Mouse (Mus musculus) Patski (cell line): ENCODE results near the gene Ahcyl2. TPM values are rescaled to one million over a fixed set of nuclear protein-coding genes. Genes with fewer than 3 reads are reported as not detected.

ENCODE experiments used
- ATAC-seq: fragments of 100-300 bp; one replicate; pipeline ENCODE4 v1.8.0; 2021
- CTCF ChIA-PET: fragments of 350-600 bp; sonication (Branson Sonifier 250); formaldehyde crosslinking; loops from one replicate; lab custom pipeline; 2022; ENCODE audit warnings: inconsistent platforms; lab: Charles Lee
- POLR2A ChIA-PET: fragments of 350-600 bp; sonication (Branson Sonifier 250); formaldehyde crosslinking; loops from one replicate; lab custom pipeline; 2022; ENCODE audit warnings: antibody characterized with exemption, inconsistent platforms; lab: Charles Lee
- DNase-seq: peaks from one replicate; pipeline ENCODE4 v3.0.0-alpha.2; 2011; ENCODE audit warnings: low read depth, low spot score
- H3K27me3 ChIP-seq: fragments of 371-371 bp; one replicate; pipeline ENCODE4 v1.5.1; 2021
- CTCF ChIP-seq: fragments of 100-300 bp; IDR thresholded peaks from one replicate; pipeline ENCODE4 v1.5.1; 2021
- in situ Hi-C: fragments of 300-500 bp; cut with MboI; formaldehyde crosslinking; loops from 3 replicates; pipeline ENCODE4 v1.11.1; 2018; ENCODE audit warnings: low pct_unique_long_range_greater_than_20kb, mixed read lengths
- polyA plus RNA-seq: library from polyadenylated mRNA; unstranded; gene quantifications from one replicate; pipeline ENCODE4 v1.2.3, GENCODE M21; 2021

Ahcyl2 gene
- polyA plus RNA-seq, 1 experiment from 2014 or later = 30.8 TPM

DNA sequence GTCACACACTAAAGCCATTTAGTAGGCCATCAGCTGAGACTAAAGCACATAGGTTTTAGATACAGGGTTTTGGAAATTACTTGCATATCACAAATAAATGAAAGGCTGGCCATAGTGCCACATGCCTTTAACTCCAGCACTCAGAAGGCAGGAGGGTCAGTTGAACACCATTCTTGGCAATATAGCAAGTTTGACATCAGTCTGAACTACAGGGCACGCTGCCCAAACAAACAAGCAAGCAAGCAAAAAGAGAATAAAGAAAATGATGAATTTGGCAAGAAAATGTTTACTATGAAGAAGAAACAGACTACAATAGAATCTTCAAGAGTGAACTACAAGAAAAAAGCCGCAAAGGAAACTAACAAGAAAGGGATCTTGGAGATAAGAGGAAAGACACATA is 73.7 kb downstream of the Ahcyl2 start:
- POLR2A ChIA-PET = no interaction called here
- no peaks in the 10 kb centered on the region for H3K27me3 ChIP-seq
- DNase-seq (no peak), ATAC-seq (no peak)
- no peak for TF ChIP-seq CTCF
- in situ Hi-C loops = loop anchor here (25.0 kb wide), 1 partner anchor 521 kb away; no protein-coding TSS in a partner anchor
- CTCF ChIA-PET = no interaction called here

DNA sequence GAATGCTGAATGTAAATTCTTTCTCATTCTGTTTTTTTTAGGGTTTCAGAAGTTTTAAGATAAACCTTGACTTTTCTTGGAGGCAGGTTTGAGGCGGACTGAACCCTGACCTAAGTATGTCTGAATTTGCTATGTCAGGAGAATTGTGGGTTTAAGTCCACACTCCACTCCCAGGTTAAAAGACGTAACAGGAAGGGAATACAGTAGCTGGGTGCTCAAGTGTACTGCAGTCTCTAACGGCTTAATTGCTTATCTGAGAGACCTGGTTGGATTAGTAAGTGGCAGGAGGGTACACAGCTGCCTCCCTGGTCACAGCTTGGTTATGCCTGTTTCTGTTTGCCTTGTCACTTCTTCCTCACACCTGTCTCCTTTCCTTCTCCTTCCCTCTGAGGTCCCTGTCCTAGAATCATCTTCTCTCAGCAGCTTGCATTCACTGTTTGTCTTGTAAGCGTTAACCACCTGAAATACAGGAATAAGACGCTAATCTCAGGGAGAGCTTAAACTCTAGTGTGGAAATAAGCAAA is 79.9 kb downstream of the Ahcyl2 start:
- no peak for ATAC-seq
- in situ Hi-C loops = loop anchor here (25.0 kb wide), 1 partner anchor 515 kb away; no protein-coding TSS in a partner anchor
- ChIA-PET CTCF (interaction anchor here (0.8 to 2.2 kb wide), 5 partner anchors 8 to 96 kb away, joined by 3 to 10 read pairs (median 5); no protein-coding TSS in a partner anchor), POLR2A (no interaction called here)
- no peak for TF ChIP-seq CTCF
- no peak for DNase-seq
- no peaks in the 10 kb centered on the region for H3K27me3 ChIP-seq

DNA sequence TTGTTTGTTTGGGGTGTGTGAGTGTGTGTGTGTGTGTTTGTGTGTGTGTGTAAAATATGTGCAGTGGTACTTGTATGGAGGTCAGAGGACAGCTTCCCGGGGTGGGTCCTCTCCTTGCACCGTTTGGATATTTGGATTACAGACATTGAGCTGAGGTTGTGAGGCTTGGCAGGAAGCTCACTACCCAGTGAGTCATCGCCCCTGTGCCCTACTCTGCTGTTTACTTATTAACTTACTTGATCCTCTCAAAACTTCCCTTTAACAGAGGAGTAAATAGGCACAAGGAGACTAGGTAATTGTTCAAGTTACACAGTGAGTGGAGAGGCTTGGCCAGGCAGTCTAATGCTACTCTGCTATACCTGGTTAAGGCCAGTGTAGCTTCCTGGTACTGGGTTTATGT is 81.0 kb downstream of the Ahcyl2 start:
- ATAC-seq = peak; percentile 78
- no peak for TF ChIP-seq CTCF
- no peaks in the 10 kb centered on the region for H3K27me3 ChIP-seq
- in situ Hi-C loops = loop anchor here (25.0 kb wide), 1 partner anchor 513 kb away; no protein-coding TSS in a partner anchor
- DNase-seq = peak; percentile 64
- ChIA-PET POLR2A (no interaction called here), CTCF (interaction anchor here (1.0 to 2.2 kb wide), 6 partner anchors 10 to 98 kb away, joined by 3 to 10 read pairs (median 5); no protein-coding TSS in a partner anchor)

DNA sequence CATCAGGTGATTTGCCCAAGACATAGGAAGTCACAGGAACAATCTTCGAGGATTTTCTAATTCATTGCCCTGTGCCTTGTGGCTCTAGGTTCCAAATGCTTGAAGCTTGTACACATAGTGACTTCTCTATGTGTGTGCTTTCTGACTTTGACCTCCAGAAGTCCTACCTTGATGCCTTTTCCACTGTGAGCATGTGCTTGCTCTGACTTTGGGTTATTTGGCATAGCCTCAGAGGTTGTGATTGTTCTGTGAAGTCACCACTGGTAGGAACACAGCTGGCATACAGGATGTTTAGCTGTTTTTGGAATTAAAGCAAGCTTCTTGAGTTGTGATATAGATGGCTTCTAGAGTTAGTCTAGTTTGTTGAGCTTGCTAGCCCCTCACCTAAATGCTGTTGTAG is 82.3 kb downstream of the Ahcyl2 start:
- ChIA-PET CTCF (interaction anchor here (1.3 to 2.0 kb wide), 3 partner anchors 10 to 96 kb away, joined by 4 to 5 read pairs (median 4); no protein-coding TSS in a partner anchor), POLR2A (interaction anchor here (0.7 kb wide), 1 partner anchor 97 kb away, joined by 3 read pairs; no protein-coding TSS in a partner anchor)
- DNase-seq (no peak), ATAC-seq (no peak)
- no peaks in the 10 kb centered on the region for H3K27me3 ChIP-seq
- TF ChIP-seq CTCF = no peak
- in situ Hi-C loops = loop anchor here (5.0 kb wide), 2 partner anchors 97 to 357 kb away; no protein-coding TSS in a partner anchor

DNA sequence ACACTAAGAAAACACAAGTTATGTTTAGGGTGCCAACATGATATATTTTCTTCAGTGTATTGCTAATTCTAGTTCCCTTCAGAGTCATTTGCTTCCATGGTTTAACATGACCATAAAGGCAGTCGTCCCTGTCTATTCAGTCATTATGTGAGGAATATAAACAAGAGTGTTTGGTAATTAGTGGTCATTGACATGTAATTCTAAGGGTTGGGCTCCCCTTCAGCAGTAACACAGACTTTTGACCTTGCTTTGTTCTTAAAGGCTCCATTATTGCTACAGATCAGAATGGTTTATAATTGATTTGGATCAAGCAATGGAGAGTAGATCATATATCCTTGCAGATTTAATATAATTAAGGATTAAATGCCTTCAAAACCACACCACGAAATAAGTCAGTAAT is 82.9 kb downstream of the Ahcyl2 start:
- no peaks in the 10 kb centered on the region for H3K27me3 ChIP-seq
- in situ Hi-C loops = loop anchor here (5.0 kb wide), 2 partner anchors 97 to 357 kb away; no protein-coding TSS in a partner anchor
- TF ChIP-seq CTCF = no peak
- ChIA-PET CTCF (interaction anchor here (1.3 to 1.5 kb wide), 2 partner anchors 9 to 89 kb away, joined by 4 read pairs; no protein-coding TSS in a partner anchor), POLR2A (interaction anchor here (0.7 kb wide), 1 partner anchor 96 kb away, joined by 3 read pairs; no protein-coding TSS in a partner anchor)
- DNase-seq (no peak), ATAC-seq (no peak)

DNA sequence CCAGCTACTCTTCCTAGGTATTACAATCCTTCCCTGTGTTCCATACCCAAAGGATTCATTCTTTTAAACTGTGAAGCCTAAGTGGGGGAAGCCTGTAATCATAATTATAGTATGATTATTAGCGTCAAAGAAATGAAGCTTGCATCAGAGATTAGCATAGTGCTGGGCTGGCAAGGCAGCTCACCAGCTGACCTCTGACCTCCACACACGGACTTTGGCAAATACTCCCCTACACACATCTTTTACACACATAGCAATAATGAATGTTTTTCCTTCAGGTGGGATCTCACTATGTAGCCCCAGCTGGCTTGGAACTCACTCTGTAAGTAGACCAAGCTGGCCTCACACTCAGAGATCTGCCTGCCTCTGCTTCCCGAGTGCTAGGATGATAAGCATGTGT is 84.1 kb downstream of the Ahcyl2 start:
- CTCF ChIA-PET = interaction anchor here (1.2 to 3.8 kb wide), 2 partner anchors 12 to 18 kb away, joined by 3 to 16 read pairs; no protein-coding TSS in a partner anchor
- ATAC-seq (no peak), DNase-seq (no peak)
- in situ Hi-C loops = loop anchor here (5.0 kb wide), 2 partner anchors 95 to 355 kb away; no protein-coding TSS in a partner anchor
- POLR2A ChIA-PET = no interaction called here
- no peaks in the 10 kb centered on the region for H3K27me3 ChIP-seq
- TF ChIP-seq CTCF = no peak

DNA sequence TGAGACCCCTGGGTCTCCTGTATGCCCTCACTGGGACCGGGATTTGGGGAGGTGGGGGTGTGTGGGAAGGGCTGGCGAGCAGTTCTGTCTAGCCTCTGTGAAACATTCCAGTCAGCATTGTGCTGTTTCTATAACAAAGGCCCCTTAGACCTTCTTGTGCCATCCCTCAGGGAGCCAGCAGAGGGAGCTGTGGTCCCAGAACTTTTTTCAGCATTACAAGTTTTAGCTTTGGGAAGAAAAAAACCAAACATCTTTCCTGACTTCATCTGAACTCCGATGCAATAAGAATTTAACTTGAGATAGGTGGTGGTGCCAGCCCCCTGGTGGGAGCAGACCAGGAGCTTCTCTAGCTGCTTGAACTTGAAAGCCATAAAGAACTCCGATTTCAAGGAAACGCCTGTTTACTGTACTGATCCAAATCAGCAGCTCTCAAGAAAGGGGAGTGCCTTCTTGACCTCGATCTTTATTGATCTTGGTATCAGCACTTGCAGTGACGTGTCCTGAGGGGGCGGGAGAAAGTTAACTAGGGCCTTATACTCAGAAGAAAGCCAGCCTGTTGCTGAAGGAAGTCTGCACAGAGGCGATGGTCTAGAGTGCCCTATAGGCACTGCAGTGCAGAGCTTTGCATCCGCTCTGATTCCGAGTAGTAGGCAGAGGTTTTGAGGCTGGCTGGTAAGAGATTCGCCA is 85.5 kb downstream of the Ahcyl2 start:
- CTCF ChIA-PET = interaction anchor here (0.7 to 3.8 kb wide), 19 partner anchors 10 to 506 kb away, joined by 3 to 16 read pairs (median 4); no protein-coding TSS in a partner anchor
- DNase-seq (no peak), ATAC-seq (no peak)
- in situ Hi-C loops = loop anchor here (5.0 kb wide), 2 partner anchors 94 to 354 kb away; no protein-coding TSS in a partner anchor
- peak; percentile 95 for TF ChIP-seq CTCF
- H3K27me3 ChIP-seq = no peaks in the 10 kb centered on the region
- POLR2A ChIA-PET = no interaction called here

DNA sequence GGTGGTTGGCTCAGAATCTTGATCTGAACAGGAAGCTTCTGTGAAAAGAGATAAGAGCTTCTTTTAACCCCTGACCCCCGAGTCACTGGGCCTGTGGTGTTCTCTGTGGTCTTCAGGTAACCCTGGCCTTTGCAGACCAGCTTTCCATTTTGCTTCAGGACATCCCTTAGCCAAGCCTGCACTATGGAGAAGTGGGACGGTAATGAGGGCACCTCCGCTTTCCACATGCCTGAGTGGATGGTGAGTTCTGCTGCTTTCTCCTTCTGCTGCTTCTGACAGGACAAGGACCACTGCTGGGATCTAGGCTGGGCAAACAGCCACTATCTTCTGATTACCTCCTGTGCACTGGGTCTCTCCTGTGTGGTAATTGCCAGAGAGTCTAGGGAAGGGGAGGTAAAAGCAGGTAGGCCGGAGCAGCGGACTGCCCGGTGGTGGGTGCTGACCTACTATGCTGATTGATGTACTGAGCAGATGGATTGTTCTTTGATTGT is 86.1 kb downstream of the Ahcyl2 start:
- in situ Hi-C loops = loop anchor here (5.0 kb wide), 2 partner anchors 93 to 353 kb away; no protein-coding TSS in a partner anchor
- ChIA-PET POLR2A (no interaction called here), CTCF (interaction anchor here (0.7 to 3.8 kb wide), 18 partner anchors 10 to 505 kb away, joined by 3 to 16 read pairs (median 4); no protein-coding TSS in a partner anchor)
- DNase-seq (no peak), ATAC-seq (no peak)
- no peaks in the 10 kb centered on the region for H3K27me3 ChIP-seq
- TF ChIP-seq CTCF = no peak

DNA sequence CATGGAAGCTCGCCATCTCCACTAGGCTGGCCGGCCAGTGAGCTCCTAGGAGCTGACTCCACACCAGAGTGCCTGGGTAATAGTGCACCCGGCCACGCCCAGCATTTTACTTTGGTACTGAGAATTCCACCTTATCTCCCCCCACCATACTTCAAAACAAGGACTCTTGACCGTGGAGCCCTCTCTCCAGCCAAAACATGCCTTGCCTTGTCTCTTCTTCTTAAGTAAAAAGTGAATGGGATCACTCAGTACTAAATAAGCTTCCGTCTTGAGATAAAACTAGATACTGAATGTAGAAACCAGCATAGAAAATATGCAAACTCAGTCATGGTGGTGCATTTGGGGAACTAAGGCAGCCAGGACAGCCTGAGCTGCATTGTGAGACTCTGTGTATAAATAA is 90.8 kb downstream of the Ahcyl2 start:
- DNase-seq = no peak
- ATAC-seq = no peak
- ChIA-PET POLR2A (interaction anchor here (0.6 kb wide), 1 partner anchor 68 kb away, joined by 3 read pairs; no protein-coding TSS in a partner anchor), CTCF (interaction anchor here (1.2 to 2.2 kb wide), 2 partner anchors 9 to 10 kb away, joined by 4 to 8 read pairs; no protein-coding TSS in a partner anchor)
- no peak for TF ChIP-seq CTCF
- in situ Hi-C loops = no loop called here
- no peaks in the 10 kb centered on the region for H3K27me3 ChIP-seq

DNA sequence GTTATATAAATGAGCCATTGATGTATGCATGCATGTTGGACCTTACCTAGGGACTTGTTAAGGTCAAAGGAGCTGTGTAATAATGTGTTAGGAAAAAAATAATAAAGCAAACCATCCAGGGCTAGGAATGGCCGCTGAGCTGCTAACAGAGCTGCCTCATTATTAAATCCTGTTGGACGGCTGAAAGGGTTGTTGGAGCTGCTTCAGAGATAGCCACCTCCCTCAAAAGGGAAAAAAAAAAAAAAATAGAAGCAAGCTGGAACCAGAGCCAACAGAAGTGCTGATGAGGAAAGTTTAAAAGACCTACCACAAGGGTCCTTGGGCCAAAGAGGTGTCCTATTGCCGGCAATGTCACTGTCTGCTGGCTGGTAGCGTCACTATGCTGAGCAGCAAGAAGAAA is 91.5 kb downstream of the Ahcyl2 start:
- ChIA-PET POLR2A (interaction anchor here (0.6 kb wide), 1 partner anchor 68 kb away, joined by 3 read pairs; no protein-coding TSS in a partner anchor), CTCF (interaction anchor here (0.9 to 2.2 kb wide), 8 partner anchors 8 to 148 kb away, joined by 3 to 8 read pairs (median 4); no protein-coding TSS in a partner anchor)
- in situ Hi-C loops = no loop called here
- DNase-seq (no peak), ATAC-seq (no peak)
- no peaks in the 10 kb centered on the region for H3K27me3 ChIP-seq
- TF ChIP-seq CTCF = no peak
